ENCODE assay signal across 8 mouse cellular contexts in the genomic region with DNA sequence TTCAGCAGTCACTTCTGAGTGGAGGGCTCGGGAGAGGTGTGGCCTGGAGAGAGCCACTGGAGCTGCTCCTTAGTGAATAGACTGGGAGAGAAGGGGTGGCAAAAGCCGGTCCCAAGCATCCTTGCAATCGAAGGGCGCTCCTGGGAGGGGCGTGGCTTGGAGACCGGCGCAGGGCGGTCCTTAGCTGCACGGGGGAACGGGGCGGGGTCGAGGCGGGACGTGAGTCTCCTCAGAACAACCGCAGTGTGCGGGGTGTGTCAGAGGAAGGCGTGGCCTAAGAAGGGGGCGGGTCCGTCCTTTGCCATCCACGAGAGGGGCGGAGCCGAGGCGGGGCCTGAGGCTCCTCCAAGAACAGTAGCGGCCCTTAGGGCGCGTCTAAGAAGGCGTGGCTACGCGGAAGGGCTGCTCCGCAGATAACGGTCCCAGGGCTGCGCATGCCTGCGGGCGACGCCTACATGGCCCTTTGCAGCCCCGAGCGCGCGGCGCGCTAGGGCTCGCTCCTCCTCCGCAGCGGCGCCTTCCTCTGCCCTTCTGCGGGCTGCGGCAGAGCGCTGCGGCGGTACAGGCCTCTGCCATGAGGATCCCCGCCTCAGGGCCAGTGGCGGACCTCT. TPM values are rescaled to one million over a fixed set of nuclear protein-coding genes. Genes with fewer than 3 reads are reported as not detected.
A peak's percentile ranks its signal among the peaks of the same experiment; 100 is the strongest.
DNase-seq lines count a peak whose midpoint lies in the region; ATAC-seq and TF ChIP-seq lines count a peak whose summit lies in the region.

No protein-coding gene starts in this region.

- no peaks in the 10 kb centered on the region for H3K36me3 ChIP-seq in ES-Bruce4 (ENCODE audit: control insufficient read depth, insufficient read depth, low read length, poor library complexity, severe bottlenecking)
- H3K36me3 ChIP-seq in forebrain, embryonic 14.5 days (ENCODE audit: control insufficient read depth, insufficient read depth, low read length): no peaks in the 10 kb centered on the region

- no peaks in the 10 kb centered on the region for H3K4me1 ChIP-seq in ES-Bruce4 (ENCODE audit: control insufficient read depth, insufficient read depth, low read length)
- H3K4me1 ChIP-seq in forebrain, embryonic 14.5 days (ENCODE audit: control insufficient read depth, insufficient read depth, low read length): peaks cover 13% of the 10 kb centered on the region; the same call in 1 of the 2 replicates

- peak; percentile 82 for TF ChIP-seq POLR2A in ES-Bruce4 (IDR thresholded peaks at IDR 0.05; ENCODE audit: insufficient read depth, low read length)

- H3K9me3 ChIP-seq in ES-Bruce4 (replicated peaks; ENCODE audit: control insufficient read depth, insufficient read depth, low read length, poor library complexity, severe bottlenecking): no peaks in the 10 kb centered on the region
- H3K9me3 ChIP-seq in forebrain, embryonic 14.5 days (replicated peaks; ENCODE audit: control insufficient read depth, low read length): no peaks in the 10 kb centered on the region

- TF ChIP-seq EP300 in ES-Bruce4 (IDR thresholded peaks at IDR 0.05; ENCODE audit: insufficient read depth, low read depth, low read length): peak; percentile 54; the same call in 1 of the 2 replicates

- ATAC-seq in cerebellum, adult (ENCODE audit: insufficient number of reproducible peaks, low FRiP score, low TSS enrichment): peak; percentile 92
- ATAC-seq in forebrain, embryonic 14.5 days: peak; percentile 99
- peak; percentile 92 for ATAC-seq in neutrophil, adult 5-6 weeks (ENCODE audit: extremely low read depth, insufficient number of reproducible peaks, low FRiP score, poor library complexity, severe bottlenecking)

- peak overlapping the region; percentile 78 for H3K9ac ChIP-seq in ES-Bruce4 (ENCODE audit: low read depth, poor library complexity, severe bottlenecking)
- H3K9ac ChIP-seq in forebrain, embryonic 14.5 days (ENCODE audit: low read length): peak overlapping the region; percentile 87

- peak overlapping the region; percentile 88 for H3K4me3 ChIP-seq in ES-Bruce4 (ENCODE audit: low read depth, low read length)
- peak overlapping the region; percentile 79 for H3K4me3 ChIP-seq in forebrain, embryonic 14.5 days (ENCODE audit: low read depth, low read length)

- TF ChIP-seq CTCF in ES-Bruce4 (IDR thresholded peaks at IDR 0.05; ENCODE audit: low read depth, low read length): no peak

- 0 out of 2 replicates have a peak overlapping the region, but pooled peaks have one; percentile 10 for H3K27ac ChIP-seq in ES-Bruce4 (ENCODE audit: insufficient read depth, low read length)
- peak overlapping the region; percentile 93 for H3K27ac ChIP-seq in forebrain, embryonic 14.5 days (ENCODE audit: low read depth, low read length)

- no peaks in the 10 kb centered on the region for H3K27me3 ChIP-seq in ES-Bruce4 (ENCODE audit: control insufficient read depth, insufficient read depth, low read length, poor library complexity, severe bottlenecking)
- H3K27me3 ChIP-seq in forebrain, embryonic 14.5 days (replicated peaks; ENCODE audit: control insufficient read depth, insufficient read depth, low read length): no peaks in the 10 kb centered on the region

- peak; percentile 99 for DNase-seq in forebrain, embryonic 14.5 days (ENCODE audit: low spot score)
- peak; percentile 99 for DNase-seq in heart, postnatal 14 days
- peak; percentile 99 for DNase-seq in layer of hippocampus, adult 11-12 months (ENCODE audit: low spot score)
- peak; percentile 99 for DNase-seq in lung, adult 18-20 months
- peak; percentile 100 for DNase-seq in thymus, adult 18-20 months

- peak overlapping the region; percentile 62 for H3K4me2 ChIP-seq in forebrain, embryonic 14.5 days (ENCODE audit: low read length)

- WGBS in forebrain, embryonic 14.5 days: 1% methylated on average over 48 of the region's 52 CpGs

- intact Hi-C loops in heart, postnatal 14 days (cut with DNase I): loop anchor here (2.0 kb wide), 1 partner anchor 34 kb away; the partner anchor contains the start of gene Sacs

RNA-seq across cellular contexts. Expression of gene Sacs, which starts 34.4 kb away (rescaled TPM):
- polyA plus RNA-seq in ES-Bruce4 (2011; ENCODE audit: insufficient read depth, insufficient read length, low read depth, missing spikeins): 11.5 and 13.3 TPM in 2 replicates
- polyA plus RNA-seq in forebrain, embryonic 14.5 days (2014; fragmentation: Nextera tagmentation; extraction: Ambion mirVana): 7.9 and 10.5 TPM in 2 replicates
- 10 to 100 TPM; 33.0 to 33.6 TPM for total RNA-seq in heart, postnatal 14 days (2021)
- total RNA-seq in neutrophil, adult 5-6 weeks (2017): 19.5 and 22.3 TPM in 2 replicates

Comparison
In these comparisons a context has a peak if more than half of its experiments do, and no peak if none do; other contexts are left out.
1. Peak in every context shown above with its lines: DNase-seq, ATAC-seq, H3K4me3 ChIP-seq and H3K27ac ChIP-seq.